Mouse (Mus musculus): ENCODE results near the gene Pllp.

The Pllp gene

DNA sequence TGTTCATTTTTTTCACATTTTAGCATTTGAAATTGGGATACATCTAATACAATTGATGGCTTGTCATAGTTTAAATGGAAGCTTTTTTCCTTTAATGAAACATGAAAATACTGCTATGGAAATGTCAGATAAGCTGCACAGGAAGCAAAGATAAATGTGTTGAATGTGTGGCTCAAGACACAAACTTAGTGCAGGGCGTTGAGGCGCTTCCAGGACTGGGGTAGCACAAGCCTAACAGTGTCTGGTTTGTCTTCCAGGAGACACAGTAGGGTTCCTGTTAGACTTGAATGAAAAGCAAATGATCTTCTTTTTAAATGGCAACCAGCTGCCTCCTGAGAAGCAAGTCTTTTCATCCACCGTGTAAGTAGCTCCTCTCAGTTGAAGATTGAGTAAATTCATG lies 46.6 kb downstream of the Pllp start:
- no peak for DNase-seq (ENCODE audit: low read depth, low spot score)

GRCm38 (mm10) chr8:94646165-94646564 lies 49.9 kb downstream of the Pllp start:
- no peak for DNase-seq (ENCODE audit: low read depth, low spot score)

- no peak for DNase-seq (ENCODE audit: low read depth, low spot score)
Measured at GRCm38 (mm10) chr8:94645202-94645601, 50.9 kb downstream of the Pllp start.

DNA sequence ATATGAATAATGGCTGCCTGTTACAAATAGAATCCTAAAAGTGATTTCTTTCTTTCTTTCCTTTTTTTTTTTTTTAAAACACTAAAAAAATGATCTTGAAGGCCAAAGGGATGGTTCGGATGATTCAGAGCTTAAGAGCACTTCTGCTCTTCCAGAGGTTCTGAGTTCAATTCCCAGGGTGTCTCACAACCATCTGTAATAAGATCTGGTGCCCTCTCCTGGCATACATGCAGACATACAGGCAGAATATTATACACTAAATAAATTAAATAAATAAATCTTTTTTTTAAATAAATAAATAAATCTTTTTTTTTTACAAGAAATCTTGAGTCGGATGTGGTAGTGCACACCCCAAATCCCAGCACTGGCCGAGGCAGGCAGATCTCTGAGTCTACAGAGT lies 54.1 kb downstream of the Pllp start:
- no peak for DNase-seq (ENCODE audit: low read depth, low spot score)

- no peak for DNase-seq (ENCODE audit: low read depth, low spot score)
Measured at GRCm38 (mm10) chr8:94641183-94641582, 54.9 kb downstream of the Pllp start.

DNA sequence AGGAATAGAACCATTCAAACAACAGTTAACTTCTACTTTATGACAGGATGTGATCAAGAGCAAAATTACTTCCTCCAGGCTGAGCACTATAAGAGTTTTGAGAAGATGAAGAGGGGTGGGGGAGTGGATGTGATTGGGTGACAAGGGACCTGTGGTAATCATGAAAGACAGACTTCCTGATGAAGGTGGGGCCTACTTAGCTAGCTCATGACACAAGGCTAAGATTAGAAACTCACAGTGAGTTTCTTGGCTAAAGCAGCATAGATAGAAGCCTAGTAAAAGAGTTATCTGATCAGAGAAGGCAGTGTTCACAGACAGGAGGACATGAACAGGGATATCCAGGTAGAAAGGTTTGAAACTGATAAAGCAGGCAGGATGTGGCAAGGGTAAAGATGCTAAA lies 61.9 kb downstream of the Pllp start:
- DNase-seq (ENCODE audit: low read depth, low spot score): peak; percentile 89

DNA sequence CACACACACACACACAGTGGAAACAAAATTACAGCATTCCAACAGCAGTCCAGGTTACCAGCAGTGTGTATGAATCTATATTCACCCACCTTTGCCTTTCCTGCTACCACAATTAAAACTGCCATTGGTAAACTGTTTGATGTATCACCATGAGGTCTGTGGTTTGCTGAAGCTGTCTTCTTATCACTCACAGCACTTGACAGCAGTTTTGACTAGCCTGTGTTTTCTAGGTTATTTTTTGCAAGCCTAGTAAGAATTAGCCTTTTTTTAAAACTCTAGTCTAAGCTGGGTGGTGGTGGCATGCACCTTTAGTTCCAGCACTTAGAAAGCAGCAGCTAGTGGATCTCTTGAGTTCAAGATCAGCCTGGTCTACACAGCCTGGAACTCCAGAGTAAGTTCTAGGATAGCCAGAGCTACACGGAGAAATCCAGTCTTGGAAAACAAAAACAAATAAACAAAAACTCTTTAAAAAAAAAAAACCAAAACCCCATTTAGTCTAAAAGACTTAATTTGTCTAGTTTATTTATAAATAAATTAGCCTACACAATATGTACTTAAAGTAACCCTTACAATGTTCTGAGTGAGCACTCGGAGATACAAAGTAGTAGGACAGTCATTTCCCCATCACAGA lies 62.4 kb downstream of the Pllp start:
- peak; percentile 67 for DNase-seq (ENCODE audit: low read depth, low spot score)
